In the genomic region with DNA sequence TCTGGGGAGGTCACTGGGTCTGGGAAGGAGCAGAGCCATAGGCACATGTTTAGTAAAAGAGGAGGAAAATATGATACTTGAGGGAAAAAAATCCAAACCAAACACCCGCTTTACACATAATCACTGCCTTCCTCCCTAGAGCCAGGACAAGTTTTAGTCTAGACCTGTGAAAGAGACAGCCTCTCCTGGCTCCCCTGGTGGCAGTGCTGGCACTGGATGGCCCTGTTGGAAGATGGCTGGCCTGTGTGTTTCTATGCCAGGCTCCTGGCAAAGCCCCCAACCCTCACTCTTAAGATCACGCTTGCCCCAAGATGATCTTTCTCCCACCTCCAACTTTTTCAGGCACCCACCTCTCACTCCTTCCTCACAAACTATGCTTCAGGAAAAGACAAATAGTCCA, we compare ENCODE assay signal across 16 mouse cellular contexts.
"Had no signal": no experiment of that assay in that cellular context is flagged by ENCODE, and none has a peak within 500 bp of the region (broad histone marks: within the 10 kb centered on the region; RNA-seq: fewer than 3 reads in every experiment).

No protein-coding gene starts in this region.

- DNase-seq: heart, postnatal 10 days; heart, postnatal 14 days; heart, postnatal 36 days; heart, postnatal 4 days; kidney, adult 11 months; kidney, adult 18-20 months; kidney, adult 2 months; kidney, adult 8-10 months; kidney, adult 9 months; kidney, postnatal 10 days; kidney, postnatal 14 days; kidney, postnatal 25 days; kidney, postnatal 36 days; kidney, postnatal 4 days; layer of hippocampus, adult 9-11 months; layer of hippocampus, postnatal 36 days had no signal
